Mouse (Mus musculus) adrenal gland, adult (tissue): ENCODE results near the gene Mrpl53.

Experiments
- DNase-seq, 2 experiments: peaks; one replicate each; pipeline ENCODE4 v3.0.0; 2022 to 2023; ENCODE audit warnings: low spot score in 1 of 2; ENCODE audit not compliant: inconsistent age in 2 of 2

Mrpl53 gene

GRCm38 (mm10) chr6:83142886-83143285 is 34.0 kb downstream of the Mrpl53 start:
- peak in 1 of 2 experiments; percentile 13 for DNase-seq

- peak in 1 of 2 experiments; percentile 59 for DNase-seq
These were observed 36.4 kb downstream of the Mrpl53 start for GRCm38 (mm10) chr6:83145209-83145608.

- DNase-seq: no peak
These were observed 37.0 kb downstream of the Mrpl53 start for GRCm38 (mm10) chr6:83145805-83146204.

- DNase-seq: peak; percentile 63 to 86
These were observed 38.4 kb downstream of the Mrpl53 start for GRCm38 (mm10) chr6:83147280-83147679.

GRCm38 (mm10) chr6:83151721-83152120 is 42.9 kb downstream of the Mrpl53 start:
- DNase-seq: no peak

- DNase-seq: no peak
These were observed 44.2 kb downstream of the Mrpl53 start for GRCm38 (mm10) chr6:83153038-83153437.

- DNase-seq: no peak
These were observed 44.6 kb downstream of the Mrpl53 start for GRCm38 (mm10) chr6:83153485-83153884.

- peak in 1 of 2 experiments; percentile 37 for DNase-seq
These were observed 46.9 kb downstream of the Mrpl53 start for GRCm38 (mm10) chr6:83155552-83156238.

GRCm38 (mm10) chr6:83156259-83156684 is 47.4 kb downstream of the Mrpl53 start, which contains the start of the genes Wdr54 and 1700003E16Rik:
Gene Wdr54 (minus strand): TSS chr6:83156397.
Gene 1700003E16Rik (plus strand): TSS chr6:83156404.
- peak; percentile 72 to 89 for DNase-seq

- peak in 1 of 2 experiments; percentile 66 for DNase-seq
These were observed 50.6 kb downstream of the Mrpl53 start for GRCm38 (mm10) chr6:83159456-83159855.
